Mouse (Mus musculus) 3134 (cell line): ENCODE measurements around the gene H2-M10.6.
"Not testable (repeated sequence)": the region's sequence is repeated elsewhere in the genome, so short reads cannot be mapped to it uniquely, and the experiment has no call there.

Experiments
- DNase-seq: peaks from one replicate; pipeline ENCODE4 v3.0.0-alpha.2; 2011; ENCODE audit warnings: low spot score; ENCODE audit not compliant: insufficient read length; ENCODE audit errors: extremely low read depth

H2-M10.6 gene

DNA sequence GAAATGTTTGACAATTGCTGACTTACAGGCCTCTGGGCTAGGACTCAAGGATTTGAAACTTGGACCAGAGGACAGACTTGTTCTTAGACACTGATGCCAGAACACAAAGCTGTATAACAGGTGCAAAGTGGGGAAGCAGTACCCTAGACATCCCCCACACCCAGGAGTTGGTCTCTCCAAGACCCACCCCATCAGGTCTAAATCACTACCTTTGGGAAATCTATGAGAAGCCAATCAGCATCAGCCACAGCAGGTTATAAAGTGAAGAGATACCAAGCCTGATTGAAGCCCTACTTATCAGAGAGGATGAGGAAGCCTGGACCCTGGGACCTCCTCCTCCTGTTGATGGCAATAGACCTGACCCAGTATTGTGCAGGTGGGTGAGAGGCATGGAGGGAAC is at the start of gene H2-M10.6:
Gene H2-M10.6, plus strand, starts transcription at position 301 of the 400 bp plus-strand sequence.
- DNase-seq = no peak

DNA sequence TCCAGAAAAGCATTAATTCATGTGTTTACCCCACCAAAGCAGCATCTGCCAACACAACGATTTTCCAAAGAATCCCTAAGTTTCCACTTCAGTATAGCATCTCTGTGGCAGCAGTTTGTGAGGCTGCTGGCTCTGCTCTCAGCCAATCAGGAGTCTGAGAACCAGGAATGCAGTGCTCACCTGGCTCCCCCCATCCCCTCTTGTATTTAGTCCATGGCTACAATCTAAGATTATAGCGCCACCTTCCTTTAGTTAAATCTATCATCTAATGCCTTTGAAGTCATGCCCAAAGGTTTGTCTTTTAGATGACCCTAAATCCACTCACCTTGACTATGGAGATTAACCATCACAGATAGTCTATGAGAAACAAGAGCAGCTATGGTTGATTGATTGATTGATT is 48.2 kb upstream of the H2-M10.6 start:
- no peak for DNase-seq

DNA sequence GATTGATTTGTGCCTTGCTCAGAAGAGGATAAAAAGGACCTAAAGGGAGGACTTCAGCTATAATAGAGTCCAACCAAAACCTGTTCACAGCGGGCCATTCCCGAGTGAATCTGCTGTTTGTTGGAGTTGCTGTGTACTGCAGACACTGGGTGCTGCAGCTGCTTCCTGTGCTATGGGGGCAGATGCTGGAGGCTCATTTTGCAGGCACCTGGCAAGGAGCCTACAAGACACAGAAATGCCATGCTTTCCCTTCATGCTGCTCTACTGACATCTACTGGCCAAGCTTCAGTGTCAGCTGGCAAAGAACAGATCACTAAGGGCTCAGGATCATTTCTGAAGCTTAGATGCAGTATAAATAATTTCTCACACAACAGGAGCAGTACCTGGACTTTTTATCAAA is 47.7 kb upstream of the H2-M10.6 start:
- DNase-seq = not testable (repeated sequence)

DNA sequence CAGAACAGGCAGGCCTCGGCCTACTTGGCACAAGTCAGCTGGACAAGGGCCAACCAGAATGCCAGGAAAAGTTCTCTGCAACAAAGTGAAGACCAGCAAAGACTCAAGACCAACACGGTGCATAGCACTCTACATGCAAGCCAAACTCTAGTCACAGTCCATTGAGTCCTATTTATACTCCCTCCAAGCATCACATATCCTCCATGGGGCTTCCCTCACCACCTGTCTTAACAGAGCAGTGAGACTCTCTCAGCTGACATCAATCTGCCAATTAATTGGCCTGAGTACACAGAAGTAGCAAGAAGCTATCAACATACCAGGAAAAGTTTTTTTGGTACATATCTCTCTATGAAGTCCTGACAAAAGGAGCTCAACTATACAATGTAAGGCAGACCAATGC is 46.6 kb upstream of the H2-M10.6 start:
- DNase-seq = not testable (repeated sequence)

DNA sequence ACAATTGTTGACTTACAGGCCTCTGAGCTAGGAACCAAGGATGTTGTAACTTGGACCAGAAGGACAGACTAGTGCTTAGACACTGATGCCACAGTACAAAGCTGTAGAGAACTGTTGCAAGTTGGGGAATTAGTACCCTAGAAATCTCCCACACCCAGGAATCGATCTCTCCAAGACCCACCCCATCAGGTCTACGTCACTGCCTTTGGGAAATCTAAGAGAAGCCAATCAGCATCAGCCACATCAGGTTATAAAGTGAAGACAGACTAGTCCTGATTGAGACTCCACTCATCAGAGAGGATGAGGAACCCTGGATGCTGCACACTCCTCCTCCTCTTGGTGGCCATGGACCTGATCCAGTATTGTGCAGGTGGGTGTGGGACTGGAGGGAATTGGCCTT is 39.4 kb upstream of the H2-M10.6 start, which contains the start of gene H2-M10.5:
Gene H2-M10.5, plus strand, starts transcription at position 301 of the 400 bp plus-strand sequence.
- DNase-seq = not testable (repeated sequence)

DNA sequence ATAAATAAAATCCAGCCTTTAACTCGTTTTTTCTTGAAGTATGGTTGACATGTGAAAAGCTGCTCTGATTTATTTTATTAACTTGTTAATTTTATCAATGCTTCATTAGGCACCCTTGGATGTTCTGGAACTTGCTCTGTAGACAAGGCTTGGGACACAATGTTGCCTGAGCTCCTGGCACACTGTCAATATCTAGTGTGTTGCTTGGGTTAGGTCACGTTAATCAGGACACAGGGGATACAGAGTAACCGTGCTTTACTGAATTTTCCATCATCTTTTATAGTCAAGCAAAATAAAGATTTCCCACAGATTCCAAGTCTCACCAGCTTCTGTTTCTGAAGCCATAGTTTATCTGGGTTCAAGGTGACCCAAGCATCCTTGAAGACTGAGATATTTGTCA is 30.4 kb upstream of the H2-M10.6 start:
- DNase-seq = no peak

DNA sequence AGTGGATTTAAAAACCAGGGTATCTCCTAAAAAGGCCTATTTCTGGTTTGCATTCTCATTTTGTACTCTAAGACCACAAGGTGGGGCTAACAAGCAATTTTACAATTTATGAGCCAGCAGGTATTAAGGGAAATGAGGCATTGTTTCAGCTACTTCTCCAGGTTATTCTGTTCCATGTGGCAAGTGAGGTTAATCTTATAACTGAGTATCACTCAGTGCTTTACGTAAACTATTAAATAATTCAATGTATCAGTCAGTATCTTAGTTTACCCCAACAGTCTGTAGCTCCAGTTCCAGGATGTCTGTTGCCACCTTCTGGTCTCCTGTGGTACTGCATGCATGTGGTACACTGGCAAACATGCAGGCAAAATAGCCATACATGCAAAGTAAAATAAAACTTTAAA is 25.5 kb upstream of the H2-M10.6 start:
- peak; percentile 13 for DNase-seq

DNA sequence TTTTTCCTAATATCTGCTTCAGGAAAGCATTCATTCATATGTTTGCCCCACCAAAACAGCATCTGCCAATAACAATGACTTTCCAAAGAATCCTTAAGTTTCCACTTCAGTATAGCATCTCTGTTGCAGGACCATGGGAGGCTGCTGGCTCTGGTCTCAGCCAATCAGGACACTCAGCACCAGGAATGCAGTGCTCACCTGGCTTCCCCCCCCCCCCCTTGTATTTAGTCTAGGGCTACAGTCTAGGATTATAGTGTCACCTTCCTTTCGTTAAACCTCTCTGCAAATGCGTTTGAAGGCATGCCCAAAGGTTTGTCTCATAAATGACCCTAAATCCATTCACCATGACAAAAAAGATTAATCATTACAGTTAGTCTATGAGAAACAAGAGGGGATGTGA is 23.6 kb upstream of the H2-M10.6 start:
- no peak for DNase-seq

DNA sequence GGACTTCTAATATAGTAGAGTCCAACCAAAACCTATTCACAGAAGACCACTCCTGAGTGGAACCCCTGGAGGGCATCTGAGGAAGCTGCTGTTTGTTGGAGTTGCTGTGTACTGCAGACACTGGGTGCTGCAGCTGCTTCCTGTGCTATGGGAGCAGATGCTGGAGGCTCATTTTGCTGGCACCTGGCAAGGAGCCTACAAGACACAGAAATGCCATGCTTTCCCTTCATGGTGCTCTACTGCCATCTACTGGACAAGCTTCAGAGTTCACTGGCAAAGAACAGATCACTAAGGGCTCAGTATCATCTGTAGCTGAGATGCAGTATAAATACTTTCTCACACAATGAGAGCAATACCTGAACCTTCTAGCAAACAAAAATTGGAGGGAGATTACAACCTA is 23.2 kb upstream of the H2-M10.6 start:
- DNase-seq = peak; percentile 15

DNA sequence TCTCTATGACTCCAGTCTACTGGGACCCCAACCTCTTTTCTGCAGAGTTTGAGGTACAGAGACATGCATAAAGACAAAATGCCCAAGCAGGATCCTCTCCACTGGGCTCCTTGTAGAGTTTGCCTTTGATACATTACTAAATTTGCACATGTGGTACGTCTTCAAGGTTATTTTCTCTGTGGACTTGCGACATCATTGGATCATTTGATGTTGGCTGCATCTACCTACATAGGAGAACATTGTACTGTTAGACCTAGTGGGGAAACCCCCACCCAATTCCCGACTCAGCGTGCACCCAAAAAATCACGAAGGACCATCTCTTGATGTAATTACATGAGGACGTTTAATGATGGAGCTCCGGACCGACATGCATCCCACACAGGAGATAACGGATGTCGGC is 12.5 kb upstream of the H2-M10.6 start:
- no peak for DNase-seq

DNA sequence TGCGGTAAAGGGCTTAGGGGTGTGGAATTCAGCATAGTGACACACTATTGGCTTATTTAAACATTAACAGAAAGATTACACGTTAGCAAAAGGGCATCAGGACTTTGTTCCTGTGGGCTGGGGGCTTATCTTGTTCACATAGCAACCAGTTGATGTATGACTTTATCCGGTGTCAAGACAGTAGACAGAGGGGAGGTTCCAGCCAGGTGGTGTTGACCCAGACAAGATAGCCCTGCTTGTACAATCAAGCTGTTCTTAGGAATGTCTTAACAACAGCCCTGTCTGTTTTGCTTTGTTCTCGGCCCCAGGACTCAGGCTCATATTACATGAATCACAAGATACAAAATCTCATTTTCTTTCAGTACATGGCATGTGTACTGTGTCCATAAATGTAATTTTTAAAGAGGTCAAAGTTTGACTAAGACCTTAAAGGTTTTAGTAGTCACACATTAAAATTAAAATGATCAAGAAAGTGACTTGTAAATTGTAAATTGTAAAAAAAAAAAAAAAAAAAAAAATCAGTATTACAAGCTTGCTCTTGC is 12.0 kb upstream of the H2-M10.6 start:
- DNase-seq = not testable (repeated sequence)

DNA sequence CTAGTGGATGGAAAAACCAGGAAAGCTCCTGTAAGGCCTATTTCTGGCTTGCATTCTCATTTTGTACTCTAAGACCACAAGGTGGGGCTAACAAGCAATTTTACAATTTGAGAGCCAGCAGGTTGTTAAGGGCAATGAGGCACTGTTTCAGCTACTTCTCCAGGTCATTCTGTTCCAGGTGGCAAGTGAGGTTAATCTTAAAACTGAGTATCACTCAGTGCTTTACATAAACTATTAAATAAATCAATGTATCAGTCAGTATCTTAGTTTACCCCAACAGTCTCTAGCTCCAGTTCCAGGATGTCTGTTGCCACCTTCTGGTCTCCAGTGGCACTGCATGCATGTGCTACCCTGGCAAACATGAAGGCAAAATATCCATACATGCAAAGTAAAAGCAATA is 12.0 kb downstream of the H2-M10.6 start:
- peak; percentile 26 for DNase-seq

DNA sequence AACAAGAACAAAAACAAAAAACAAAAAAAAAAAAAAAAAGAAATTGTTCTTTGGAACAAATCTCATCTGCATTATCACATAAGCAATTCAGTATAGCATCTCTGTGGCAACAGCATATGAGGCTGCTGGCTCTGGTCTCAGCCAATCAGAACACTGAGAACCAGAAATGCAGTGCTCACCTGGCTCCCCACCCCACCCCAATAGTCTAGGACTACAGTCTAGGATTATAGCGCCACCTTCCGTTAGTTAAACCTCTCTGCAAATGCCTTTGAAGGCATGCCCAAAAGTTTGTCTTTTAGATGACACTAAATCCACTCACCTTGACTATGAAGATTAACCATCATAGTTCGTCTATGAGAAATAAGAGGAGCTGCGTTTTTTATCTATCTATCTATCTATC is 13.6 kb downstream of the H2-M10.6 start:
- DNase-seq = no peak

DNA sequence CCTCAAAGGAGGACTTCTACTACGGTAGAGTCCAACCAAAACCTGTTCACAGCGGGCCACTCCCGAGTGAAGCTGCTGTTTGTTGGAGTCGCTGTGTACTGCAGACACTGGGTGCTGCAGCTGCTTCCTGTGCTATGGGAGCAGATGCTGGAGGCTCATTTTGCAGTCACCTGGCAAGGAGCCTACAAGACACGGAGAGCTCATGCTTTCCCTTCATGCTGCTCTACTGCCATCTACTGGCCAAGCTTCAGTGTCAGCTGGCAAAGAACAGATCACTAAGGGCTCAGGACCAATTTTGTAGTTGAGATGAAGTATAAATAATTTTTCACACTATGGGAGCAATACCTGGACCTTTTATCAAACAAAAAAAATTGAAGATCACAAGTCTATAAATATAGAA is 14.0 kb downstream of the H2-M10.6 start:
- peak; percentile 50 for DNase-seq

DNA sequence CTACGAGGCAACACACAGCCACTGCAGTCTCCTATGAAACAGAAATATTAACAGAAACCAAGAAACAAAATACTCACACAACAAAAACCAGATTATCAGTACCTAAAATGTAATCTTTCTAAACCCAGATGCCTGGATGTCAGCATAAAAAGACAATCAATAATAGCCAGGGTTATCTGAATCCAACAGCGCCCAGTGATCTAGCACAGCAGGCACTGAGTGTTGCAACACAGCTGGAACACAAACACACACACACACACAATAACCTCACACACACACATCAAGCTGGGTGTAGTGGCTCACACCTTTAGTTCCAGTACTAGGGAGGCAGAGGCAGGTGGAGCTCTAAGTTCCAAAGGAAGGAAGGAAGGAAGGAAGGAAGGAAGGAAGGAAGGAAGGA is 16.5 kb downstream of the H2-M10.6 start:
- no peak for DNase-seq

DNA sequence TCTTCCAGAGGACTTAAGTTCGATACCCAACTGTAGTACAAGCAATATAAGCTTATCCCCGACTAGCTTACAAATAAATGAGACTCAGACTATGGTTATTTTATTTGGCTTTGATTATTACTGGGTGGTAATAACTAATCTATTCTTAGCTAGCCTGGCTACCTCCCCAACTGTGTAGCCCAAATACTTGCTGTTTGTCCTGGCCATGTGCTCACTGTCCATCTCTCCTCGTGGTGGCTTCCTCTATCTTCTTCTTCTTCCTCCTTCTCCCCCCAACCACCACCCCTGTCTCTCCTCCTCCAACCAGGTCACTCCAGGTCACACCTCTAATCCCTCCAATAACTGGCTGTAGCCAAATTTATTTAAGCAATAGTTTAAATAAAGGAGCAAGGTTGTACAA is 18.5 kb downstream of the H2-M10.6 start:
- DNase-seq = no peak

DNA sequence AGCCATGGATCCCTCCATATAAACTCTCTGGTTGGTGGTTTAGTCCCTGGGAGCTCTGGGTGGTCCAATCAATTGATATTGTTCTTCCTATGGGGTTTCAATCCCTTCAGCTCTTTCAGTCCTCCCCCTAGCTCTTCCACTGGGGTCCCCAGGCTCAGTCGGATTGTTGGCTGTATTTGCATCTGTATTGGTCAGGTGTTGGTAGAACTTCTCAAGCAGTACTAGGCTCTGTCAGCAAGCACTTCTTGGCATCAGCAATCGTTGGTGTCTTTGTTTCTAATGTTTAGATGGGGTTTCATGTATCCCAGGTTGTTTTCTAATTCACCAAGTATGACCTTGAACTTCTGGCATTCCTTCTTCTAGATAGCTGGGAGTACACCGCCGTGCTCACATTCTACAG is 20.7 kb downstream of the H2-M10.6 start:
- DNase-seq = no peak

DNA sequence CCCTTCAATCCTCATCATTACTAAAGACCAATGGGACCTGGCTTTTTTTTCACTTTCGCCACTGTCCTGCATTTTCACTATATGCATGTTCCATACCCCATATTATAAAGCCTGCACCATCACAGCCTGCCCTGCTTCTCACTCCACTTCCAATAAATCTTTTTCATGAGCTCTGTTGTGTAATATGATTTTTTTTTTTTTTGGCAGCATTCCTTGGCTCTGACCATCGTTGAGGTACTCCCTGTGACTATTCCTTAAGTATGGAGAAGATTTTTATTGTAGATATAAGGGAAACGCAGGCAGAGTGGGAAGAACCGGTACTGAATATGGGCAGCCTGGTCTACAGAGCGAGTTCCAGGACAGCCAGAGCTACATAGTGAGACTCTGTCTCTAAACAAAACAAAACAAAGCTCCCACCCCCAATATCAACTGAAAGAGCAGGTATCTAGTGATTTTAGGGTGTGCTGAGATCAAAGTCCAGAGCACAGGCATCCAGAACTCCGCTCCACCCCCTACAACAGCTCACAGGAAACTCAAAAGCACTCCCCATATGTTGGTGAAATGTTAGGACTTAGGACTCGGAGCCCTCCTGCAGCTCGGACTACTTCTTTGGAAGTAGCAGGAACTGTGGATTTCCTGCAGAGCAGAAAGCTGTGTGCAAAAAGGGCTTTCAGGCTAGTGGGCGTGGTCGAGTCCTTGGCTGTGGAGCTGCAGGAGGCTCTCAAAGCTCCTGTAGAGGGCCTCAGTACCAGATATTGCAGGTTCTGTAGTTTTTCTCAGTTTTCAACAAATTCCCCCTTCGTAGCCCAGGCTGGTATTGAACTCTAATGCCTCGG is 23.8 kb downstream of the H2-M10.6 start:
- DNase-seq = peak; percentile 46

DNA sequence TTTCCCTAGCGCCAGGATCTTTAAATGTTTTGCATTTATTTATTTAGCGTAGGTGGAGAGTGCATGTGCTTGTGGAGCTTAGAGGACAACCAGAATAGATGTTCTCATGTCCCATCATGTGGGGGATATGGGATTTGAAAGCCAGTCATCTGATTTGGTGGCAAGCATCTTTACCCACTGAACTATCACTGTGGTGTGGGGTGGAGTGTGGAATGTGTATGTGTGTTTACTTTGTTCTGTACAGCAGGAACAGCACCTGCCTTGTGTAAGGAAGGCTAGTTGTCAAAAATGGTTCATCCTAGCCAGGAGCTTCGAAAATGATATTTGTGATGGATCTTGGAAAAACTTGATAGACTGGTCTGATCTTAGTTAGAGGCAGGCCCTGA is 24.4 kb downstream of the H2-M10.6 start:
- no peak for DNase-seq

DNA sequence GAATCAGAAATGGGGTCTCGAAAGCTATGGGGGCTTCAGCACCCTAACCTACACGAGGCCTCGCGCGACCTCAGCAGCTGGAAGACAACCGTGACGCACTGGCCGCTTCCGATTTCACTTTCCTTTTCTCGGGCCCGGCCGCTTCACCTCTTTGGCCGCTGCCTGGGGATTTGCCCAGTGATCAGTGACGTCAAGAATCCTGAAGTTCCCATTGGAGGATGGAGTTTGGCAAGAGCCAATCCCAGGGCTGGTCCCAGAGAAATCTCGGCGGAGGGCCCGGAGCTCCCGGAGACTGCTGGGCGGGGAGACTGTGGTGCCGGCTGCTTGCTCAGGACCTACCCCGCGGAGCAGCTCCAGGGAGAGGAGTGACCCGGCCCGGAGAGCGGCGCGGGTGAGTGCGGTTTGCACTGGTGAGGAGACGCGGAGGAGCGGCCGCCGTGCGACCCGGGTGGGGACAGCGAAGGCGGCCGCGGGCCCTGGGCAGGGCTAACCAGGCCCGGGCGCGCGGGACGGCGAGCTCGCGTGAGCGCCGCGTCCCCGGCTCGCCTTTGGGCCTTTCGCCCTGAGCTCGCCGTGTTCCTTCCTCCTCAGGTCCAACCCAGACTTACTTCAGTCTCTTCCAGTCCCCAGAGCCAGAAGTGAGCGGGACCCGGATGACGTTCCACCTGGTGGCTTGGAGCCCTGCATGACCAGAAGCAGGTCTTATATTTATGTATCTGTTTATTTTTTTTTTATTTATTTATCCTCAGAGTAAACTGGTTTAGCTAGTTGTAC is 25.1 kb downstream of the H2-M10.6 start, which contains the start of gene Trim26:
Gene Trim26, plus strand, starts transcription at position 261 of the 774 bp plus-strand sequence.
- DNase-seq = peak; percentile 97

DNA sequence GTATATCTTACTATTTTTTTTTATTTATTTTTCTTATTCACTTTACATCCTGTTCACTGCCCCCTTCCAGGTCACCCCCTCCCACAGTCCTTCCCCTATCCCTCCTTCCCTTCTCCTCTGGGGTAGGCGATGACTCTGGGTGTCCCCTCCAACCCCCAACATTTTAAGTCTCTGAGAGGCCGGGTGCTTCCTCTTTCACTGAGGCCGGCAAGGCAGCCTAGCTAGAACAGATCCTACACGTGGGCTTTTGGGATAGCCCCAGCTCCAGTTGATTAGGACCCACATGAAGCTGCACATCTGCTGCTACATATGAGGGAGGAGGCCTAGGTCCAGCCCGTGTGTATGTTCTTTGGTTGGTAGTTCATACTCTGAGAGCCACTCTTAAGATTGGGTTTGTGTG is 27.0 kb downstream of the H2-M10.6 start:
- DNase-seq = no peak
